Mouse (Mus musculus) liver, embryonic 11.5 days (tissue): ENCODE results near the gene Hus1b. TPM values are rescaled to one million over a fixed set of nuclear protein-coding genes. Genes with fewer than 3 reads are reported as not detected.

Experiments used
- ATAC-seq: fragments of 200-750 bp; cut with Nextera tagmentation; replicated peaks from 2 replicates; pipeline ENCODE4 v1.8.0; 2017; ENCODE audit warnings: moderate number of reproducible peaks, mild to moderate bottlenecking, moderate TSS enrichment, moderate library complexity; ENCODE audit not compliant: low FRiP score
- DNase-seq: peaks from one replicate; pipeline ENCODE4 v3.0.0-alpha.2; 2017; ENCODE audit warnings: low spot score
- H3K27ac ChIP-seq: fragments of 300-500 bp; sonication (generic); 2 replicates; pipeline ENCODE4 v1.5.1; 2014; ENCODE audit warnings: mild to moderate bottlenecking, low read depth, low read length, control low read depth
- H3K27me3 ChIP-seq: fragments of 300-500 bp; sonication (generic); replicated peaks from 2 replicates; pipeline ENCODE4 v1.6.1; 2014; ENCODE audit warnings: low read length, mixed read lengths; ENCODE audit not compliant: control insufficient read depth, insufficient read depth
- H3K36me3 ChIP-seq: fragments of 300-500 bp; sonication (generic); 2 replicates; pipeline ENCODE4 v1.6.1; 2014; ENCODE audit warnings: mild to moderate bottlenecking, low read length, moderate library complexity, mixed read lengths; ENCODE audit not compliant: control insufficient read depth, insufficient read depth
- H3K4me1 ChIP-seq: fragments of 300-500 bp; sonication (generic); replicated peaks from 2 replicates; pipeline ENCODE4 v1.6.1; 2014; ENCODE audit warnings: low read length, mixed read lengths; ENCODE audit not compliant: control insufficient read depth, insufficient read depth
- H3K4me2 ChIP-seq: fragments of 300-500 bp; sonication (generic); 2 replicates; pipeline ENCODE4 v1.6.1; 2014; ENCODE audit warnings: mild to moderate bottlenecking, control low read depth, moderate library complexity
- H3K4me3 ChIP-seq: fragments of 300-500 bp; sonication (generic); 2 replicates; pipeline ENCODE4 v1.5.1; 2014; ENCODE audit warnings: low read depth, low read length, control low read depth
- H3K9ac ChIP-seq: fragments of 300-500 bp; sonication (generic); 2 replicates; pipeline ENCODE4 v1.6.1; 2014; ENCODE audit warnings: low read depth, low read length, control low read depth
- H3K9me3 ChIP-seq: fragments of 300-500 bp; sonication (generic); 2 replicates; pipeline ENCODE4 v1.6.1; 2016; ENCODE audit warnings: low read length, inconsistent platforms, mixed read lengths; ENCODE audit not compliant: control insufficient read depth
- WGBS: fragments of 180-500 bp; shearing (Covaris S2); extraction: QIAGEN DNeasy Blood & Tissue Kit; methylation state at CpG from one replicate; pipeline ENCODE4 v1.1.7; 2014; 5-methylcytosine and 5-hydroxymethylcytosine counted together
- polyA plus RNA-seq: library from polyadenylated mRNA; unstranded; fragments of >200 nt; fragmentation: Nextera tagmentation; extraction: Ambion mirVana; gene quantifications from 2 replicates; pipeline ENCODE4 v1.2.1, GENCODE M21; 2014

Hus1b gene
- polyA plus RNA-seq, 1 experiment from 2014 or later = not detected

GRCm38 (mm10) chr13:30961932-30962331 is 14.4 kb upstream of the Hus1b start:
- H3K27me3 ChIP-seq = no peaks in the 10 kb centered on the region
- ATAC-seq (peak; percentile 55; the same call in 1 of the 2 replicates), DNase-seq (no peak)
- H3K27ac ChIP-seq = no peak overlapping the region
- H3K36me3 ChIP-seq = 0 out of 2 replicates have a peak, but pooled peaks cover 2% of the 10 kb centered on the region
- H3K4me3 ChIP-seq = no peak overlapping the region
- 0 out of 2 replicates have a peak, but pooled peaks cover 13% of the 10 kb centered on the region for H3K4me1 ChIP-seq
- H3K9me3 ChIP-seq = no peaks in the 10 kb centered on the region
- no peak overlapping the region for H3K9ac ChIP-seq
- WGBS = 60% methylated on average over 2 of the region's 2 CpGs
- no peak overlapping the region for H3K4me2 ChIP-seq

GRCm38 (mm10) chr13:30960714-30961113 is 13.2 kb upstream of the Hus1b start:
- no peak overlapping the region for H3K27ac ChIP-seq
- WGBS = 70% methylated on average over 2 of the region's 2 CpGs
- ATAC-seq (peak; percentile 85), DNase-seq (no peak)
- no peaks in the 10 kb centered on the region for H3K27me3 ChIP-seq
- H3K4me2 ChIP-seq = peak overlapping the region; percentile 42
- H3K9me3 ChIP-seq = no peaks in the 10 kb centered on the region
- no peak overlapping the region for H3K4me3 ChIP-seq
- H3K9ac ChIP-seq = no peak overlapping the region
- 0 out of 2 replicates have a peak, but pooled peaks cover 8% of the 10 kb centered on the region for H3K4me1 ChIP-seq
- H3K36me3 ChIP-seq = 0 out of 2 replicates have a peak, but pooled peaks cover 2% of the 10 kb centered on the region

- Histone ChIP-seq H3K4me3 (no peak overlapping the region), H3K9me3 (0 out of 2 replicates have a peak, but pooled peaks cover 2% of the 10 kb centered on the region), H3K4me2 (no peak overlapping the region), H3K9ac (no peak overlapping the region), H3K4me1 (no peaks in the 10 kb centered on the region), H3K27ac (no peak overlapping the region), H3K36me3 (no peaks in the 10 kb centered on the region), H3K27me3 (no peaks in the 10 kb centered on the region)
- no peak for ATAC-seq
- WGBS = 45% methylated on average over 1 of the region's 1 CpGs
- no peak for DNase-seq
These were observed 6.0 kb upstream of the Hus1b start for GRCm38 (mm10) chr13:30953580-30953979.

GRCm38 (mm10) chr13:30952044-30952443 is 4.5 kb upstream of the Hus1b start:
- ATAC-seq (no peak), DNase-seq (no peak)
- Histone ChIP-seq H3K4me3 (no peak overlapping the region), H3K9me3 (0 out of 2 replicates have a peak, but pooled peaks cover 2% of the 10 kb centered on the region), H3K27me3 (no peaks in the 10 kb centered on the region), H3K4me2 (no peak overlapping the region), H3K4me1 (no peaks in the 10 kb centered on the region), H3K27ac (no peak overlapping the region), H3K36me3 (no peaks in the 10 kb centered on the region), H3K9ac (no peak overlapping the region)
- 85% methylated on average over 2 of the region's 2 CpGs for WGBS

GRCm38 (mm10) chr13:30949181-30949580 is 1.6 kb upstream of the Hus1b start:
- DNase-seq = no peak
- Histone ChIP-seq H3K9me3 (0 out of 2 replicates have a peak, but pooled peaks cover 2% of the 10 kb centered on the region), H3K9ac (no peak overlapping the region), H3K4me2 (no peak overlapping the region), H3K4me1 (no peaks in the 10 kb centered on the region), H3K4me3 (no peak overlapping the region), H3K27ac (no peak overlapping the region), H3K36me3 (no peaks in the 10 kb centered on the region), H3K27me3 (no peaks in the 10 kb centered on the region)
- 88% methylated on average over 9 of the region's 9 CpGs for WGBS
- ATAC-seq = no peak

GRCm38 (mm10) chr13:30947129-30947528 is 430 bp downstream of the Hus1b start:
- Histone ChIP-seq H3K27ac (no peak overlapping the region), H3K36me3 (no peaks in the 10 kb centered on the region), H3K4me3 (no peak overlapping the region), H3K4me2 (no peak overlapping the region), H3K27me3 (no peaks in the 10 kb centered on the region), H3K4me1 (no peaks in the 10 kb centered on the region), H3K9me3 (0 out of 2 replicates have a peak, but pooled peaks cover 2% of the 10 kb centered on the region), H3K9ac (no peak overlapping the region)
- WGBS = 92% methylated on average over 15 of the region's 15 CpGs
- DNase-seq = no peak
- ATAC-seq = no peak

- ATAC-seq = no peak
These were observed 1.8 kb downstream of the Hus1b start for GRCm38 (mm10) chr13:30945788-30946187.

GRCm38 (mm10) chr13:30932972-30933371 is 14.6 kb downstream of the Hus1b start:
- H3K9ac ChIP-seq = no peak overlapping the region
- no peaks in the 10 kb centered on the region for H3K9me3 ChIP-seq
- H3K27ac ChIP-seq = no peak overlapping the region
- H3K4me1 ChIP-seq = peaks cover 11% of the 10 kb centered on the region
- WGBS = 81% methylated on average over 6 of the region's 6 CpGs
- DNase-seq (no peak), ATAC-seq (no peak)
- H3K27me3 ChIP-seq = no peaks in the 10 kb centered on the region
- no peak overlapping the region for H3K4me2 ChIP-seq
- H3K36me3 ChIP-seq = peaks cover 3% of the 10 kb centered on the region; the same call in 1 of the 2 replicates
- no peak overlapping the region for H3K4me3 ChIP-seq

More at GRCm38 (mm10) chr13:30945788-30946187, 1.8 kb downstream of the Hus1b start:
- Histone ChIP-seq H3K9ac (no peak overlapping the region), H3K27ac (no peak overlapping the region), H3K4me1 (no peaks in the 10 kb centered on the region), H3K9me3 (0 out of 2 replicates have a peak, but pooled peaks cover 2% of the 10 kb centered on the region), H3K36me3 (no peaks in the 10 kb centered on the region), H3K4me2 (no peak overlapping the region), H3K4me3 (no peak overlapping the region), H3K27me3 (no peaks in the 10 kb centered on the region)
- DNase-seq = no peak

- no peak for DNase-seq
These were observed 15.9 kb downstream of the Hus1b start for GRCm38 (mm10) chr13:30931613-30932012.

More at GRCm38 (mm10) chr13:30931613-30932012, 15.9 kb downstream of the Hus1b start:
- Histone ChIP-seq H3K9me3 (no peaks in the 10 kb centered on the region), H3K4me1 (peaks cover 11% of the 10 kb centered on the region), H3K4me2 (no peak overlapping the region), H3K36me3 (peaks cover 3% of the 10 kb centered on the region; the same call in 1 of the 2 replicates), H3K9ac (no peak overlapping the region), H3K27me3 (no peaks in the 10 kb centered on the region), H3K4me3 (no peak overlapping the region), H3K27ac (no peak overlapping the region)
- ATAC-seq = peak; percentile 67; the same call in 1 of the 2 replicates
- WGBS = 65% methylated on average over 4 of the region's 4 CpGs
